Mouse (Mus musculus) testis, adult 2 months (tissue): ENCODE measurements around the gene Acadm.

ENCODE experiments used
- CTCF ChIP-seq: fragments of 200-500 bp; IDR thresholded peaks from 2 replicates; pipeline ENCODE4 v1.5.1; 2012; ENCODE audit warnings: low read depth, mild to moderate bottlenecking, inconsistent platforms, low read length, moderate library complexity; ENCODE audit not compliant: control insufficient read depth, insufficient read depth, insufficient replicate concordance
- POLR2A ChIP-seq: fragments of 200-500 bp; IDR thresholded peaks from 2 replicates; pipeline ENCODE4 v1.6.1; 2012; ENCODE audit warnings: low read depth, mild to moderate bottlenecking, inconsistent platforms, low read length, moderate library complexity; ENCODE audit not compliant: control insufficient read depth

DNA sequence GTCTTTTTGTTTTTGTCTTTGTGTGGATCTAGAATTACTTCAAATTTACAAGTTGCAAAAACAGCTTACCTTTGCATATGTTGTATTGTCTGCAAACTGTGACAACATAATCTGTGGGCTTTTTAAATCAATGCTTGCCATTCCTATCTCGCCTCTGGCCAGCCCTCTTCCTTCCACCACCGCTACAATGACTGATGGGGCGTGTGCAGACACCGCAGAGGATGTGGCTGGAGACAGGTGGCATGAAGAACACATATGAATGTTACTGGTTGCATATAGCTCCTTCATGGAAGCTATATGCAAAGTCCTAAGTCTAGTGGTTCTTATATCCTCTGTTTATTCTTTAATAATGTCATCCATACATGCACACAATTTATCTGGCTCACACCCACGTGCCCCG is 47.2 kb downstream of the Acadm start:
- TF ChIP-seq CTCF (no peak), POLR2A (no peak)
